Mouse (Mus musculus) midbrain, embryonic 15.5 days (tissue): ENCODE results near the gene Slc37a4. TPM values are rescaled to one million over a fixed set of nuclear protein-coding genes. Genes with fewer than 3 reads are reported as not detected.
"Not testable (repeated sequence)": the region's sequence is repeated elsewhere in the genome, so short reads cannot be mapped to it uniquely, and the experiment has no call there.

Source experiments
- ATAC-seq: fragments of 200-750 bp; cut with Nextera tagmentation; replicated peaks from 2 replicates; pipeline ENCODE4 v1.8.0; 2017; ENCODE audit warnings: moderate TSS enrichment
- H3K27ac ChIP-seq: fragments of 300-500 bp; sonication (generic); 2 replicates; pipeline ENCODE4 v1.5.1; 2015; ENCODE audit warnings: mild to moderate bottlenecking, inconsistent platforms
- H3K27me3 ChIP-seq: fragments of 300-500 bp; sonication (generic); replicated peaks from 2 replicates; pipeline ENCODE4 v1.6.1; 2015; ENCODE audit warnings: inconsistent platforms
- H3K36me3 ChIP-seq: fragments of 300-500 bp; sonication (generic); replicated peaks from 2 replicates; pipeline ENCODE4 v1.6.1; 2015; ENCODE audit warnings: inconsistent platforms
- H3K4me1 ChIP-seq: fragments of 300-500 bp; sonication (generic); 2 replicates; pipeline ENCODE4 v1.6.1; 2015; ENCODE audit warnings: inconsistent platforms
- H3K4me2 ChIP-seq: fragments of 300-500 bp; sonication (generic); 2 replicates; pipeline ENCODE4 v1.6.1; 2015; ENCODE audit warnings: inconsistent platforms, mild to moderate bottlenecking, moderate library complexity
- H3K4me3 ChIP-seq: fragments of 300-500 bp; sonication (generic); 2 replicates; pipeline ENCODE4 v1.5.1; 2015; ENCODE audit warnings: mild to moderate bottlenecking, inconsistent platforms
- H3K9ac ChIP-seq: fragments of 300-500 bp; sonication (generic); 2 replicates; pipeline ENCODE4 v1.6.1; 2015; ENCODE audit warnings: mild to moderate bottlenecking, inconsistent platforms
- H3K9me3 ChIP-seq: fragments of 300-500 bp; sonication (generic); 2 replicates; pipeline ENCODE4 v1.6.1; 2016; ENCODE audit warnings: inconsistent platforms
- WGBS: fragments of 180-500 bp; shearing (Covaris S2); methylation state at CpG from one replicate; pipeline ENCODE4 v1.1.7; 2015; ENCODE audit warnings: mixed read lengths; 5-methylcytosine and 5-hydroxymethylcytosine counted together
- polyA plus RNA-seq: library from polyadenylated mRNA; unstranded; fragments of >200 nt; fragmentation: Nextera tagmentation; extraction: Ambion mirVana; gene quantifications from 2 replicates; pipeline ENCODE4 v1.2.1, GENCODE M21; 2015

Gene Slc37a4
- 44.6 and 44.9 TPM in 2 replicates for polyA plus RNA-seq

DNA sequence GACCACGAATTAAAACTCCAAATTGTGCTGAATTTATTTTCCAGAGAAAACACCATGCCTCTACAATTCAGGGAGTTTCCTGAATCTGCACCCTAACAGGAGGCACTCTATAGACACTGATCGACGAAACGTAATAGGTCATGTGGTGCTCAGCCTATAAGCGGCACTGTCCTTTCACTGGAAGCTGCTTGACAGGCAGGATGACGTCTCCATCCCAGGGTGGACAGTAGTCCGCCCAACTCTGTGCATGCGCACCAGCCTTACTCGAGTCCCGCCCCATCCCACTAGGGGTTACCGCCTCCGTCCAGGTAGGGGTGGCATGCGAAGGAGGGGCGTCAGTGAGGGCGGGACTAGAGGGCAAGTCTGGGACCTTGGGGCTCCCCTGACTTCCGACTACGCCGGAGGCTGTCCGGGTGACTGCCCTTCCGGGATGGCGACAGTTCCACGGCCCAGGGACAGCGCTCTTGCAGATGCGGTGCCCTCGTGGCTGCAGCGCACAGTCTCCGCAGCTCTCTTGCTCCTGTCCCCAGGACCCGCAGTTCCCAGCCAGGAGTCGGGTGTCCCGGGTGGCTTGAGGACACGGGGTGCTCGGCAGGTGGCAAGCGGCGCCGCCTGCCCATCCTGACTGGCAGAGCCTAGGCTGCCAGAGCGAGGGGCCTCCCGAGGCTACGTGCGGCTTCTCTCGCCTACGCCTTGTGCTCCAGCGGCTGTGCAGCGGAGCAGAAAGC is at the start of gene Slc37a4:
TSS of gene Slc37a4 (plus strand) at position 169 of the 728 bp plus-strand sequence.
- Histone ChIP-seq H3K36me3 (peaks cover 20% of the 10 kb centered on the region; the same call in 1 of the 2 replicates), H3K9me3 (no peaks in the 10 kb centered on the region), H3K9ac (peak within 1 kb of the TSS; percentile 92), H3K4me1 (peaks cover 28% of the 10 kb centered on the region), H3K27ac (peak within 1 kb of the TSS; percentile 89), H3K4me3 (peak within 1 kb of the TSS; percentile 94), H3K4me2 (peak within 1 kb of the TSS; percentile 93), H3K27me3 (no peaks in the 10 kb centered on the region)
- WGBS: under 1% methylated on average over 43 of the region's 43 CpGs
- peak; percentile 98 for ATAC-seq

DNA sequence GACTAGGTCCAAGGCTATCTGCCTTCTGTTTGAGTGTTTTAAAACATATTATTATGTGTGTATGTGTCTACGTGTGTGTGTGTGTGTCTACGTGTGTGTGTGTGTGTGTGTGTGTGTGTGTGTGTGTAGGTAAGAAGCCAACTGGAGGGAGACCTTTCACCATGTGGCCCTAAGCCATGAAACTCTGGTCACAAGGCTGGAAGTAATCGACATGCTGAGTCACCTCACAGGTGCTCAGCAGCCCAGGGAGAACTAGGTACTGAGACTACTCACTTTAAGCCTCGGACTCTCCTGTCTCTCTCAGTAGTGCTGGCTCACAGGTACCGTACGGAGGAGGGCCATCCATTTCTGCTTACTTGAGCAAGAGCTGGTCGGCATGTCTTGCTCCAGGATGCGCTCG is 49.5 kb upstream of the Slc37a4 start:
- Histone ChIP-seq H3K27me3 (no peaks in the 10 kb centered on the region), H3K4me3 (no peak overlapping the region), H3K27ac (no peak overlapping the region), H3K36me3 (peaks cover 48% of the 10 kb centered on the region), H3K9me3 (no peaks in the 10 kb centered on the region), H3K4me1 (peaks cover 10% of the 10 kb centered on the region), H3K9ac (no peak overlapping the region), H3K4me2 (no peak overlapping the region)
- ATAC-seq: no peak
- 91% methylated on average over 9 of the region's 9 CpGs for WGBS

DNA sequence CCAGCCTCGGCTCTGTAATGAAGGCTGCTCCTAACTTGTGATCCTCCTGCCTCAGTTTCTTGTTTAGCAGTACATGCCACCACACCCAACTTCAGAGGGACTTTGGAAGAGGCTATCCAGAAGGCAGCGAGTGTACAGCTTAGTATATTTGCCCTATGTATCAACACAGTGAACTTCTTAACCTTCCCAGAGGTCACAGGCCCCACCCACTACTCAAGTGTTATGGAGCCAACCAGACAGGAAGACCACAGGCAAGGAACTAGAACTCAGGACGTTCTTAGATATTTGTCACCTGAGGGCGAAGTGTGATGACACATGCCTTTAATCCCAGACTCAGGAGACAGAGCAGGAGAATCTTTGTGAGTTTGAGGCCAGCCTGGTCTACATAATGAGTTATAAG is 49.0 kb upstream of the Slc37a4 start:
- peaks cover 53% of the 10 kb centered on the region for H3K36me3 ChIP-seq
- H3K4me3 ChIP-seq: no peak overlapping the region
- no peak overlapping the region for H3K27ac ChIP-seq
- H3K4me2 ChIP-seq: no peak overlapping the region
- H3K4me1 ChIP-seq: peaks cover 8% of the 10 kb centered on the region
- H3K9me3 ChIP-seq: no peaks in the 10 kb centered on the region
- H3K27me3 ChIP-seq: no peaks in the 10 kb centered on the region
- WGBS: 95% methylated on average over 4 of the region's 4 CpGs
- H3K9ac ChIP-seq: no peak overlapping the region
- ATAC-seq: no peak

DNA sequence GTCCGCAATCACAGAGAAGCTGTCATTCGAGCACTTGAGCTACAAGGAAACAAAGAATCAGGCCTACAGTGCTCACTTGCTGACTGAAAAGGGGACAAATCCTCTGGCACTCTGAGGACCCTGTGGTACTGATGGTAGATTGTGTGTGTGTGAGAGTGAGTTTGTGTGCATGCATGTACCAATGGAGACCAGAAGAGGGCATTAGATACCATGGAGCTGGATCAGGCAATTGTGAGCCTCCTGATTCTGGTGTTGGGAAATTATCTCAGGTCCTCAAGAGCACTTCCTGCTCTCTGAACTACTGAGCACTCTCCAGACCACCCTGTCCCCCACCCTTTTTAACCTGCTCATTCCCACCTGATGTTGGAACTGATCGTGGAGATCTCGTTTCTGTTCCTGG is 48.1 kb upstream of the Slc37a4 start:
- Histone ChIP-seq H3K27me3 (no peaks in the 10 kb centered on the region), H3K9ac (no peak overlapping the region), H3K4me2 (no peak overlapping the region), H3K4me1 (no peaks in the 10 kb centered on the region), H3K27ac (no peak overlapping the region), H3K9me3 (no peaks in the 10 kb centered on the region), H3K4me3 (no peak overlapping the region), H3K36me3 (peaks cover 62% of the 10 kb centered on the region)
- no peak for ATAC-seq
- 97% methylated on average over 4 of the region's 4 CpGs for WGBS

DNA sequence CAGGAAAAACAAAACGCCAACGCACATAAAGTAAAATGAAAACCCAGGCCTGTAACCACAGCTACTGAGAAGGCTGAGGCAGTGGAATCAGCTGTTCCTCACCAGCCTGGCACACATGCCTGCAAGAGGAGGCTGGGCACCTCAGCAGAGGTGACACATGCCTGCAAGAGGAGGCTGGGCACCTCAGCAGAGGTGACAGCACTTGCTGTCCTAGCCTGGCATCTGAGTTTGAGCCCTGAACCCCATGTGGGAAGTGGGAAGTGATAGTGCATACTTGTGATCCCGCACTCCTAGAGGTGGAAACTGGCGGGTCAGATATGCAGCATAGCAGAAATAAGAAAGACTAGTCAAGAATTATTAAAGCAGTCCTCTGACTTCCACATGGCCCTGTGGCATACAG is 45.3 kb upstream of the Slc37a4 start:
- ATAC-seq: no peak
- Histone ChIP-seq H3K4me3 (no peak overlapping the region), H3K4me2 (no peak overlapping the region), H3K4me1 (no peaks in the 10 kb centered on the region), H3K36me3 (peaks cover 89% of the 10 kb centered on the region), H3K27ac (no peak overlapping the region), H3K27me3 (no peaks in the 10 kb centered on the region), H3K9ac (no peak overlapping the region), H3K9me3 (no peaks in the 10 kb centered on the region)
- 93% methylated on average over 4 of the region's 4 CpGs for WGBS

DNA sequence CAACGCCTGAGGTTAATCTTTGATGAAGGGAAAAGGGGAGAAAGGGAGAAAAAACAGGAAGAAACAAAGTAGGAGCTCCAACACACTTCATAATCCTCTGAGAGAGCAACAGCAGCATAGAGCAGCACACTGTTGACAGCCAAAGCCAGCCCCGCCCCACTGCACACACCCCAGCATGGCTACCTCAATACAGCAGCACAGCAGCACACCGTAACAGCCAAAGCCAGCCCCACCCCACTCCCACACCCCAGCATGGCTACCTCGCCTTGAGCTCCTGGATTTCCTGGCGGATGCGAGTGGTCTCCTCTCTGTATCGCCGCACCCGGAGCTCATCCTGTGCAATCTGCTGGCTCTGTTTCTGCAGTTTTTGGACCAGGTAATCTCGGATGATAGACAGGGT is 44.3 kb upstream of the Slc37a4 start:
- no peak for ATAC-seq
- H3K9me3 ChIP-seq: no peaks in the 10 kb centered on the region
- no peak overlapping the region for H3K9ac ChIP-seq
- no peak overlapping the region for H3K4me2 ChIP-seq
- H3K27me3 ChIP-seq: no peaks in the 10 kb centered on the region
- 94% methylated on average over 10 of the region's 10 CpGs for WGBS
- H3K4me3 ChIP-seq: no peak overlapping the region
- peaks cover 2% of the 10 kb centered on the region; the same call in 1 of the 2 replicates for H3K4me1 ChIP-seq
- H3K36me3 ChIP-seq: peaks cover 87% of the 10 kb centered on the region
- no peak overlapping the region for H3K27ac ChIP-seq

DNA sequence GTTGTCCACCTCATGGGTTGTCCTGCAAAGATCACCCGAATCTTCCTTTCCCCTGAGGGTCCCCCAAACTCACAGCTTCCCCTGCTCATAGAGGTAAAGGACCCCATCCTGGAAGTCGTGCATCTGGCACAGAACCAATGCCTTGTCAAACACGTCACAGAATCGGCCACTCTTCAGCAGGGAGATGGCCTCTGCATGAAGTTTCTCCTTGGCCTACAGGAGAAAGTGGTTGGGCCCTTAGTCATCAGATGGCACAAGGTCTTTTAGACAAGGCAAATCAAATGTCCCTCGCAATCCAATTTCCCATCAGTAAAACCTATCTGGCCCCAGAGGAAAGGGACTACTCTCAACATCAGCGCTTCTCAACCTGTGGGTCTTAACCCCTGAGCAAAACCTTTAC is 43.5 kb upstream of the Slc37a4 start:
- H3K27ac ChIP-seq: no peak overlapping the region
- no peaks in the 10 kb centered on the region for H3K9me3 ChIP-seq
- H3K9ac ChIP-seq: no peak overlapping the region
- no peak overlapping the region for H3K4me3 ChIP-seq
- no peaks in the 10 kb centered on the region for H3K27me3 ChIP-seq
- ATAC-seq: no peak
- H3K36me3 ChIP-seq: peaks cover 82% of the 10 kb centered on the region
- H3K4me2 ChIP-seq: no peak overlapping the region
- peaks cover 2% of the 10 kb centered on the region; the same call in 1 of the 2 replicates for H3K4me1 ChIP-seq
- WGBS: 97% methylated on average over 6 of the region's 6 CpGs

DNA sequence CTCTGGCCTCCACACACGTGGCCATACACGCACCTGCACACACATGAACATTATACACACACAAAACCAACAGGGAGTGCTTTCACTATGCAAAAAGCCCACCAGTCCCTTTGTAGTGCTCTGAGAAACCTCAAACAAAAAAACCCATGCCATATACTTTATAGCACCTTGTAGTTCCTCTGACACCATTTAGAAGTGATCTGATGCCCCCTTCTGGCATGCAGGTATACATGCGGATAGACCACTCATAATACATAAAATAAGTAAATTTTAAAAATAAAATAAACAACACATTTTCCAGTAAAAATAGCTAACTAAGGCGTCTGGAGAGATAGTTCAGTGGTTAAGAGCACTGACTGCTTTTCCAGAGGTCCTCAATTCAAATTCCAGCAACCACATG is 39.4 kb upstream of the Slc37a4 start:
- H3K9me3 ChIP-seq: no peaks in the 10 kb centered on the region
- H3K27me3 ChIP-seq: no peaks in the 10 kb centered on the region
- no peak for ATAC-seq
- peaks cover 59% of the 10 kb centered on the region for H3K36me3 ChIP-seq
- WGBS: 77% methylated on average over 4 of the region's 4 CpGs
- no peak overlapping the region for H3K27ac ChIP-seq
- no peak overlapping the region for H3K4me2 ChIP-seq
- no peak overlapping the region for H3K4me3 ChIP-seq
- H3K9ac ChIP-seq: no peak overlapping the region
- H3K4me1 ChIP-seq: peaks cover 10% of the 10 kb centered on the region

DNA sequence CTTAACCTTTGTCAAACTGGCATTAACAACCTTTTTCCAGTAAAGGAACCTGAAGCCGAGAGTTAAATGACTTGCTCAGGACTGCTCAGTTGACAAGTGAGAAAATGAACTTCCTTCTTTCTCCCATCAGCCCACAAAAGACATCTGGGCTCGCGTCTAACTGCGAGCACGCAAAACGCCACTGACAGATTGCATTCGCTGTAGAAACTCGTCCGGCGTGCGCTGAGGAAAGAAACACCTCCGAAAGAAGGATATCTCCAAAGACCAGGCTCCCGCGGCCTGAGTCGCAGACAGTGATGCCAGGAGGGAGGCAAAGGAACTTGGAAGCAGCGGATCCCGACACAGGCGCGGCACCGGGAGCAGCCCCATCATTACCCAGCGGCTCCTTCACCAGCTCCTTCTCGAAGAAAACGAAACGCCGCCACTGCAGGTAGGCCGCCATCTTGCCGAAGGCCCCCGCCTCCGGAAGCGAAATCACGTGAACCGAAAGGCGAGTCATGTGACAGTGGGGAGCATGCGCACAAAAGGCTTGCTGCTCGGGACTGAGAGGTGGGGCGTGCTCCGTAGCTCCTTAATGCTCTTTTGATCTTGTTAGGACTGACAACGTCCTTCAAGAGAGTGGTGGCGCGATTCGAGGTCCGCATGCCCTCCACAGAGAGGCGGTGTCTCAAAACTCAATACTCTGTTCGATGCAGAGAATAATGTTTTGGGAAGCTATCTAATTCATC is 35.3 kb upstream of the Slc37a4 start, which contains the start of gene Vps11:
TSS of gene Vps11 (minus strand) at position 481 of the 728 bp plus-strand sequence.
- no peaks in the 10 kb centered on the region for H3K9me3 ChIP-seq
- H3K27ac ChIP-seq: peak within 1 kb of the TSS; percentile 87
- H3K27me3 ChIP-seq: no peaks in the 10 kb centered on the region
- peak within 1 kb of the TSS; percentile 99 for H3K4me3 ChIP-seq
- H3K4me1 ChIP-seq: peaks cover 10% of the 10 kb centered on the region
- ATAC-seq: peak; percentile 91
- H3K36me3 ChIP-seq: peaks cover 18% of the 10 kb centered on the region
- WGBS: under 1% methylated on average over 44 of the region's 44 CpGs
- peak within 1 kb of the TSS; percentile 82 for H3K4me2 ChIP-seq
- peak within 1 kb of the TSS; percentile 90 for H3K9ac ChIP-seq

DNA sequence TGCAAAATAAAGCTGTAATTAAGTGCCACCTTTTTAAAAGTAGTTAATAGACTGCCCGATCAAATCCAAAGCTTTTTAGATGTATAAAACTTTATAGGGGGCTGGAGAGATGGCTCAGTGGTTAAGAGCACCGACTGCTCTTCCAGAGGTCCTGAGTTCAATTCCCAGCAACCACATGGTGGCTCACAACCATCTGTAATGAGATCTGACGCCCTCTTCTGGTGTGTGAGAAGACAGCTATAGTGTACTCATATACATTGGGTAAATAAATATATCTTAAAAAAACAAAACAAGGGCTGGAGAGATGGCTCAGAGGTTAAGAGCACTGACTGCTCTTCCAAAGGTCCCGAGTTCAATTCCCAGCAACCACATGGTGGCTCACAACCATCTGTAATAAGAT is 34.7 kb upstream of the Slc37a4 start:
- peak overlapping the region; percentile 36; the same call in 1 of the 2 replicates for H3K9ac ChIP-seq
- H3K27ac ChIP-seq: peak overlapping the region; percentile 87
- H3K4me1 ChIP-seq, H3K27me3 ChIP-seq, H3K9me3 ChIP-seq: not testable (repeated sequence)
- H3K4me2 ChIP-seq: peak overlapping the region; percentile 82
- H3K4me3 ChIP-seq: peak overlapping the region; percentile 99
- H3K36me3 ChIP-seq: peaks cover 12% of the 10 kb centered on the region
- WGBS: 42% methylated on average over 4 of the region's 4 CpGs
- peak; percentile 53 for ATAC-seq

DNA sequence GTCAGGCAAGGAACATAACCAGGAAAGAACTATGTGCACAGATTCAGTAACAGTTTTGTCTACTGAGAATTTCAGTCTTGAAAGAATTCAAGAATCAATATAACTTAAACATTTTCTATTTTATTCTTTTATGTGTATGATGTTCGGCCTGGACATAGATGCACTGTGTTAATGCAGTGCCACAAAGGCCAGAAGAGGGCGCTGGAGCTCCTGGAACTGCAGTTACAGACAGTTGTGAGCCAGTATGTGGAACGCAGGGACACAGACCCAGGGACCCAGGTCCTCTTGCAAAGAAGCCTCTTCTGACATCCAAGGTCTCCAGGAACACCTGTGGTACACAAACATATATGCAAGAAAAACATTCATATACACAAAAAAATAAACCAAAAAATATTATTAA is 32.2 kb upstream of the Slc37a4 start:
- no peak for ATAC-seq
- Histone ChIP-seq H3K27ac (no peak overlapping the region), H3K9ac (no peak overlapping the region), H3K4me2 (no peak overlapping the region), H3K36me3 (no peaks in the 10 kb centered on the region), H3K27me3 (no peaks in the 10 kb centered on the region), H3K9me3 (no peaks in the 10 kb centered on the region), H3K4me3 (no peak overlapping the region), H3K4me1 (peaks cover 8% of the 10 kb centered on the region)
- 64% methylated on average over 3 of the region's 3 CpGs for WGBS

DNA sequence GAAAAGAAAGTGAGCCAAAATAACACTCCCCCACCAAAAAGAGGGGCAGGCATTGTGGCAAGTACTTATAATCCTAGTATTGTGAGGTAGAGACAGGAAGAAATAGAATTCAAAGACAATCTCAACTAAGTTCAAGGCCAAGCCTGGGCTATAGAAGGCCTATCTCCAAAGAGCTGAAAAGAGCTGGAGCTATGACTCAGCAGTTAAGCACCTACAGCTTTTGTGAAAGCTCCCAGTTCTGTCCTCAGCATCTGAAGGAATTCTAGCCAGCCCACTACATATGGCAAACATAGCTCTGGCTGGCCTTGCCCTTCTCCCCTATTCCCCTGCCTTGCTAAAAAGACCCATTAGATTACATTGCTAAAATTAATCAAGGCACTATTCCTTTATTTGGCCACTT is 23.3 kb upstream of the Slc37a4 start:
- Histone ChIP-seq H3K27me3 (no peaks in the 10 kb centered on the region), H3K9ac (no peak overlapping the region), H3K27ac (no peak overlapping the region), H3K36me3 (no peaks in the 10 kb centered on the region), H3K4me2 (no peak overlapping the region), H3K4me1 (peaks cover 2% of the 10 kb centered on the region), H3K9me3 (no peaks in the 10 kb centered on the region), H3K4me3 (no peak overlapping the region)
- no peak for ATAC-seq
